Mouse (Mus musculus): ENCODE data around the gene Sema7a. TPM values are rescaled to one million over a fixed set of nuclear protein-coding genes. Genes with fewer than 3 reads are reported as not detected.

Gene Sema7a
- total RNA-seq, 1 experiment, result 7.5 TPM

DNA sequence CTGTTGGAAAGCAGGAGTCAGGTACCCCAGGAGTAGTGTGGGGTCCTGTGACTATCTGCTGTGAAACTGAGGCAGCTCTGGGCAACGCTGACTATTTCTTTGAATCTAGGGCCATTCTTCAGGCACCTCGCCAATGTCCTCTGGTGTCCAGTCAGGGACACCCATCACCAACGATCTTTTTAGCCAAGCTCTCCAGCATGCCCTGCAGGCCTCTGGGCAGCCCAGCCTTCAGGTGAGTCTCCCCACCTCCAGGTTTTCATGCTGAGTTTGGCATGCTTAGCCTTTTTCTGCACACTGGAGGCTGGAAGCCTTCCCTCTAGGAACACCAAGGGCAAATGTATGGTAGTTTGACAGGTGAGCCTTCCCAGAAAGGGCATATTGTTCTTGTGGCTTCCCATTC is 16.9 kb upstream of the Sema7a start:
- DNase-seq (ENCODE audit: low read depth, low spot score), result no peak
- Histone ChIP-seq H3K36me3 (ENCODE audit: control insufficient read depth, insufficient read depth, low read length, poor library complexity, severe bottlenecking) (peaks cover 27% of the 10 kb centered on the region), H3K4me3 (ENCODE audit: insufficient read depth in 1 of 2, low read depth in 1 of 2, low read length in 2 of 2, poor library complexity in 1 of 2, severe bottlenecking in 1 of 2) (no peak overlapping the region), H3K9ac (ENCODE audit: insufficient read depth, low read depth, low read length, poor library complexity, severe bottlenecking) (no peak overlapping the region), H3K27ac (ENCODE audit: insufficient read depth, low read depth, low read length, poor library complexity, severe bottlenecking) (no peak overlapping the region), H3K4me1 (ENCODE audit: control insufficient read depth in 2 of 2, insufficient read depth in 2 of 2, low read length in 2 of 2, poor library complexity in 1 of 2) (peaks cover 0 to 12% of the 10 kb centered on the region in 2 experiments; a peak in 3 of 4 replicates), H3K9me3 (ENCODE audit: control insufficient read depth, insufficient read depth, low read depth, low read length) (no peaks in the 10 kb centered on the region)
- TF ChIP-seq HCFC1 (IDR thresholded peaks at IDR 0.05; ENCODE audit: borderline replicate concordance, insufficient read depth, low read length), result no peak
- no peak for TF ChIP-seq MAFK (IDR thresholded peaks at IDR 0.05; ENCODE audit: insufficient read depth, low read depth, low read length)
- no peak for TF ChIP-seq ZNF384 (IDR thresholded peaks at IDR 0.05; ENCODE audit: low read depth, low read length)
- TF ChIP-seq CHD2 (IDR thresholded peaks at IDR 0.05; ENCODE audit: low read depth, low read length), result no peak
- no peak for TF ChIP-seq ZC3H11A (IDR thresholded peaks at IDR 0.05; ENCODE audit: borderline replicate concordance, low read depth, low read length)
- in situ Hi-C loops (cut with MboI; ENCODE audit: low sequenced_read_pairs in 2 of 2, unreplicated experiment in 2 of 2), result no loop called here

DNA sequence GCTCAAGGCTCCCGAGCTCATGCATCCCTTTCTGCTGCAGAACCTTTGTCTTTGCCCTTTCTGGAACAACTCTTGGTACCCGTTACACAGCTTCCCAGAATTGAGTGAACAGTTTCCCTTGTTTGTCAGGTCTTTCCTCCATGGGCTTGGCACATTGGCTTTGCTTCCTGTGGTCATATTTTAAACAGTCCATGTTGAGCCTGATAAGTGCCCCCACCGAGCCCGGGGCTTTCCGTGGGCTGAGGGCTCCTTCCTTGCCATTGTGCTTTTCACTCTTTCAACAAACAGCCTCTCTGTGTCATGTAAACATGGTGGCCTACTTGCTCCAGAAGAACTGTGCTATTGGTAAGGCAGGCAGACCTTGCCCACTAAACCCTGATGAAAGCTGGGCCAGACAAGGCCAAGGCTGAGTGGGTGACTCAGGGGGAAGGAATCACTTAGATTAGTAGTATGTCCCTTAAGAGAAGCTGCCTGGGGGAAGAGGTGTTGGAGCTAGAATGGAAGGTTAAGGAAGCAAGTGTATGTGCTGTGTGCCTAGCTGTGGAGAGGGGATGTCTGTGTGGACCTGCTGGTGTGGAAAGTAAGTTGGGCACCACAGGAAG is 8.6 kb upstream of the Sema7a start:
- no peak overlapping the region for H3K4me3 ChIP-seq (ENCODE audit: insufficient read depth in 1 of 2, low read depth in 1 of 2, low read length in 2 of 2, poor library complexity in 1 of 2, severe bottlenecking in 1 of 2)
- TF ChIP-seq MAFK (IDR thresholded peaks at IDR 0.05; ENCODE audit: insufficient read depth, low read depth, low read length), result no peak
- no peak for TF ChIP-seq ZNF384 (IDR thresholded peaks at IDR 0.05; ENCODE audit: low read depth, low read length)
- TF ChIP-seq ZC3H11A (IDR thresholded peaks at IDR 0.05; ENCODE audit: borderline replicate concordance, low read depth, low read length), result no peak
- no peak for TF ChIP-seq CHD2 (IDR thresholded peaks at IDR 0.05; ENCODE audit: low read depth, low read length)
- no peak for TF ChIP-seq HCFC1 (IDR thresholded peaks at IDR 0.05; ENCODE audit: borderline replicate concordance, insufficient read depth, low read length)
- no peak overlapping the region for H3K9ac ChIP-seq (ENCODE audit: insufficient read depth, low read depth, low read length, poor library complexity, severe bottlenecking)
- H3K27ac ChIP-seq (ENCODE audit: insufficient read depth, low read depth, low read length, poor library complexity, severe bottlenecking), result no peak overlapping the region
- no peak for DNase-seq (ENCODE audit: low read depth, low spot score)
- in situ Hi-C loops (cut with MboI; ENCODE audit: low sequenced_read_pairs in 2 of 2, unreplicated experiment in 2 of 2), result no loop called here
- peaks cover 8% of the 10 kb centered on the region for H3K36me3 ChIP-seq (ENCODE audit: control insufficient read depth, insufficient read depth, low read length, poor library complexity, severe bottlenecking)
- H3K4me1 ChIP-seq (ENCODE audit: control insufficient read depth in 2 of 2, insufficient read depth in 2 of 2, low read length in 2 of 2, poor library complexity in 1 of 2), result no peaks in the 10 kb centered on the region
- no peaks in the 10 kb centered on the region for H3K9me3 ChIP-seq (ENCODE audit: control insufficient read depth, insufficient read depth, low read depth, low read length)

DNA sequence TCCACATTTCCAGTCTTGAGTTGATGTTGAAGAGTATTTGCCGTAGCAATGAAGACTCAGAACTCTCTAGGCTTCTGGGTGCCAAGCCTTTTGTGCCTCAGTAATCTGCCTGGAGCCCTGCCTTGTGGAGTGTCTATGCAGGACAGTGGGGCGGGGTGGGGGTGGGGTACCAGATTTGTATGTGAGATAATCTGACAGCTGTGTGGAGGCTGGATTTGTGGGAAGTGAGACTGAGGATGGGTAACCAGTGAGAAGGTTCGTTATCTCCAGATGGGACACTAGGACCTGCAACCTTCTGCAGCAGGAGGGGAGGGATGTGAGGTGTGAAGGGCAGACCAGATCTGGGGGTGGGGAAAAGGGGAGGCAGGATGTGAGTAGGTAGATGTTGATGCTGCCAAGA is 7.7 kb upstream of the Sema7a start:
- H3K9ac ChIP-seq (ENCODE audit: insufficient read depth, low read depth, low read length, poor library complexity, severe bottlenecking), result no peak overlapping the region
- no peak for DNase-seq (ENCODE audit: low read depth, low spot score)
- no peaks in the 10 kb centered on the region for H3K4me1 ChIP-seq (ENCODE audit: control insufficient read depth in 2 of 2, insufficient read depth in 2 of 2, low read length in 2 of 2, poor library complexity in 1 of 2)
- H3K27ac ChIP-seq (ENCODE audit: insufficient read depth, low read depth, low read length, poor library complexity, severe bottlenecking), result no peak overlapping the region
- H3K9me3 ChIP-seq (ENCODE audit: control insufficient read depth, insufficient read depth, low read depth, low read length), result no peaks in the 10 kb centered on the region
- H3K36me3 ChIP-seq (ENCODE audit: control insufficient read depth, insufficient read depth, low read length, poor library complexity, severe bottlenecking), result peaks cover 5% of the 10 kb centered on the region; the same call in 1 of the 2 replicates
- TF ChIP-seq HCFC1 (IDR thresholded peaks at IDR 0.05; ENCODE audit: borderline replicate concordance, insufficient read depth, low read length) (no peak), ZC3H11A (IDR thresholded peaks at IDR 0.05; ENCODE audit: borderline replicate concordance, low read depth, low read length) (no peak), MAFK (IDR thresholded peaks at IDR 0.05; ENCODE audit: insufficient read depth, low read depth, low read length) (no peak), CHD2 (IDR thresholded peaks at IDR 0.05; ENCODE audit: low read depth, low read length) (no peak), ZNF384 (IDR thresholded peaks at IDR 0.05; ENCODE audit: low read depth, low read length) (no peak)
- in situ Hi-C loops (cut with MboI; ENCODE audit: low sequenced_read_pairs in 2 of 2, unreplicated experiment in 2 of 2), result no loop called here
- H3K4me3 ChIP-seq (ENCODE audit: insufficient read depth in 1 of 2, low read depth in 1 of 2, low read length in 2 of 2, poor library complexity in 1 of 2, severe bottlenecking in 1 of 2), result no peak overlapping the region

DNA sequence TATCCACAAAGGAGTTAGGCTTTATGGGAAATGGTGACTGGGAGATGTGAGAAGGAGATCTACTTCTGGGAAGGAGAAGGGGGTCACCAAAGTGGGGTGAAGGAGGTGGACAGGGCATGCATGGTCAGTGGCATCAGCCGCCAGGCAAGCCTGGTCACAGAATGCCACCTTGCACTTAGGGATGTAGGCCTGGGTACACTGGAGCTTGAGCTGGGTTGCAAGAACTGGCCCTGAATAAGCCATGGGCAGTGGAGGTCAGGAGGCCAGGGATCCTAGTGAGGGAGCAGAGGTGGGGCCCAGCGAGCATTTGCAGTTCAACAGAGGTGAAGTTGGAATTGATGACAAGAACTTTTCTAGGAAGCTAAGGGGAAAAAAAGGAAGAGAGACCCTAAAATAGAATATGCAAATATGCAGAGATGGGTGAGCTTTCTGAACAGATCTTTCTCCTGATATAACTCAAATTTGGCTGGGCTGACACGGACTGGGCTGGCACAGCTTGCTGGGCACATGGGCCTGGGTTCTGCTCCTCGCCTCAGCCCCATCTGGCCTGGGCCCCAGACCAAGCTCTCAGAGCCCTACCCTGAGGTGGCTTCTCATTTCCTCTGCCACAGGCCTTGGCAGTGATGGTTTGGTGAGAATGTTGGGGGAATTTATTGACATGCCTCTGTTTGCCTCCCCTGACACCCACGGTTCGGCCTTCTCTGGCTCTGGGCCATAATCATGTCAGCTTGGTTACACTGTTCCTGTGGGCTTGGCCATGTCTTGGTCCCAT is 6.9 kb upstream of the Sema7a start:
- peaks cover 5% of the 10 kb centered on the region; the same call in 1 of the 2 replicates for H3K36me3 ChIP-seq (ENCODE audit: control insufficient read depth, insufficient read depth, low read length, poor library complexity, severe bottlenecking)
- TF ChIP-seq CHD2 (IDR thresholded peaks at IDR 0.05; ENCODE audit: low read depth, low read length), result no peak
- TF ChIP-seq ZC3H11A (IDR thresholded peaks at IDR 0.05; ENCODE audit: borderline replicate concordance, low read depth, low read length), result no peak
- no peak for TF ChIP-seq MAFK (IDR thresholded peaks at IDR 0.05; ENCODE audit: insufficient read depth, low read depth, low read length)
- TF ChIP-seq ZNF384 (IDR thresholded peaks at IDR 0.05; ENCODE audit: low read depth, low read length), result no peak
- no peak for TF ChIP-seq HCFC1 (IDR thresholded peaks at IDR 0.05; ENCODE audit: borderline replicate concordance, insufficient read depth, low read length)
- H3K9ac ChIP-seq (ENCODE audit: insufficient read depth, low read depth, low read length, poor library complexity, severe bottlenecking), result no peak overlapping the region
- in situ Hi-C loops (cut with MboI; ENCODE audit: low sequenced_read_pairs in 2 of 2, unreplicated experiment in 2 of 2), result no loop called here
- no peaks in the 10 kb centered on the region for H3K4me1 ChIP-seq (ENCODE audit: control insufficient read depth in 2 of 2, insufficient read depth in 2 of 2, low read length in 2 of 2, poor library complexity in 1 of 2)
- H3K4me3 ChIP-seq (ENCODE audit: insufficient read depth in 1 of 2, low read depth in 1 of 2, low read length in 2 of 2, poor library complexity in 1 of 2, severe bottlenecking in 1 of 2), result no peak overlapping the region
- no peak for DNase-seq (ENCODE audit: low read depth, low spot score)
- H3K27ac ChIP-seq (ENCODE audit: insufficient read depth, low read depth, low read length, poor library complexity, severe bottlenecking), result no peak overlapping the region
- H3K9me3 ChIP-seq (ENCODE audit: control insufficient read depth, insufficient read depth, low read depth, low read length), result no peaks in the 10 kb centered on the region

All from ES-E14 (cell line).